Mouse (Mus musculus): Measurements from ENCODE around the gene Tmem72.

- TF ChIP-seq EP300 (optimal IDR thresholded peaks at IDR 0.05) = peak; percentile 70
- no peak for TF ChIP-seq CTCF (IDR thresholded peaks at IDR 0.05; ENCODE audit: low read depth)
These were observed 81.2 kb downstream of the Tmem72 start for GRCm38 (mm10) chr6:116635251-116636180.
